Mouse (Mus musculus) liver, embryonic 16.5 days (tissue): Measurements from ENCODE around the gene Kdm4a. TPM values are rescaled to one million over a fixed set of nuclear protein-coding genes. Genes with fewer than 3 reads are reported as not detected.
A peak's percentile ranks its signal among the peaks of the same experiment; 100 is the strongest.

Experiments
- ATAC-seq: fragments of 200-750 bp; cut with Nextera tagmentation; 2 replicates; pipeline ENCODE4 v1.8.0; 2017; ENCODE audit warnings: low read depth, mild to moderate bottlenecking, moderate number of reproducible peaks, moderate library complexity
- H3K27ac ChIP-seq: fragments of 300-500 bp; sonication (generic); 2 replicates; pipeline ENCODE4 v1.5.1; 2014; ENCODE audit warnings: mild to moderate bottlenecking, low read length
- H3K27me3 ChIP-seq: fragments of 300-500 bp; sonication (generic); 2 replicates; pipeline ENCODE4 v1.6.1; 2014; ENCODE audit warnings: low read depth, low read length, mixed read lengths; ENCODE audit not compliant: control insufficient read depth, insufficient read depth
- H3K36me3 ChIP-seq: fragments of 300-500 bp; sonication (generic); 2 replicates; pipeline ENCODE4 v1.6.1; 2014; ENCODE audit warnings: mild to moderate bottlenecking; ENCODE audit not compliant: control insufficient read depth, insufficient read depth
- H3K4me1 ChIP-seq: fragments of 300-500 bp; sonication (generic); 2 replicates; pipeline ENCODE4 v1.6.1; 2014; ENCODE audit warnings: low read depth, low read length, mixed read lengths; ENCODE audit not compliant: control insufficient read depth
- H3K4me2 ChIP-seq: fragments of 300-500 bp; sonication (generic); 2 replicates; pipeline ENCODE4 v1.6.1; 2014; ENCODE audit warnings: low read depth, low read length, mixed read lengths
- H3K4me3 ChIP-seq: fragments of 300-500 bp; sonication (generic); 2 replicates; pipeline ENCODE4 v1.5.1; 2014; ENCODE audit warnings: low read depth, mild to moderate bottlenecking, low read length
- H3K9ac ChIP-seq: fragments of 300-500 bp; sonication (generic); 2 replicates; pipeline ENCODE4 v1.6.1; 2014; ENCODE audit warnings: low read depth, low read length
- H3K9me3 ChIP-seq: fragments of 300-500 bp; sonication (generic); replicated peaks from 2 replicates; pipeline ENCODE4 v1.6.1; 2016; ENCODE audit warnings: low read length; ENCODE audit not compliant: control insufficient read depth
- WGBS: fragments of 180-500 bp; shearing (Covaris S2); extraction: QIAGEN DNeasy Blood & Tissue Kit; methylation state at CpG from one replicate; pipeline ENCODE4 v1.1.7; 2014; ENCODE audit not compliant: insufficient replicate concordance; 5-methylcytosine and 5-hydroxymethylcytosine counted together
- polyA plus RNA-seq: library from polyadenylated mRNA; unstranded; fragments of >200 nt; fragmentation: Nextera tagmentation; extraction: Ambion mirVana; gene quantifications from 2 replicates; pipeline ENCODE4 v1.2.1, GENCODE M21; 2015

The Kdm4a gene
- polyA plus RNA-seq, 1 experiment from 2014 or later = 9.7 TPM

- H3K4me1 ChIP-seq = peaks cover 13% of the 10 kb centered on the region
- no peaks in the 10 kb centered on the region for H3K27me3 ChIP-seq
- peaks cover 11% of the 10 kb centered on the region for H3K36me3 ChIP-seq
- no peaks in the 10 kb centered on the region for H3K9me3 ChIP-seq
- H3K4me3 ChIP-seq = peak overlapping the region; percentile 87
- H3K9ac ChIP-seq = peak overlapping the region; percentile 63
- H3K4me2 ChIP-seq = peak overlapping the region; percentile 91
- peak overlapping the region; percentile 43; the same call in 1 of the 2 replicates for H3K27ac ChIP-seq
- 87% methylated on average over 1 of the region's 1 CpGs for WGBS
- ATAC-seq = no peak
These were observed 44.4 kb downstream of the Kdm4a start for GRCm38 (mm10) chr4:118135414-118135813.

- Histone ChIP-seq H3K27ac (peak within 1 kb of the TSS; percentile 57; the same call in 1 of the 2 replicates), H3K9me3 (no peaks in the 10 kb centered on the region), H3K27me3 (no peaks in the 10 kb centered on the region), H3K9ac (peak within 1 kb of the TSS; percentile 82), H3K4me2 (peak within 1 kb of the TSS; percentile 91), H3K36me3 (peaks cover 11% of the 10 kb centered on the region), H3K4me1 (peaks cover 13% of the 10 kb centered on the region), H3K4me3 (peak within 1 kb of the TSS; percentile 87)
- ATAC-seq = peak; percentile 98
- under 1% methylated on average over 82 of the region's 84 CpGs for WGBS
These were observed 45.1 kb downstream of the Kdm4a start, which contains the start of gene St3gal3 for GRCm38 (mm10) chr4:118134485-118135365. Gene St3gal3, minus strand, starts transcription at chr4:118134914.

- H3K4me2 ChIP-seq = no peak overlapping the region
- no peak overlapping the region for H3K9ac ChIP-seq
- no peak overlapping the region for H3K27ac ChIP-seq
- 84% methylated on average over 5 of the region's 5 CpGs for WGBS
- no peak for ATAC-seq
- H3K4me3 ChIP-seq = no peak overlapping the region
- peaks cover 15% of the 10 kb centered on the region for H3K4me1 ChIP-seq
- no peaks in the 10 kb centered on the region for H3K27me3 ChIP-seq
- H3K9me3 ChIP-seq = no peaks in the 10 kb centered on the region
- H3K36me3 ChIP-seq = no peaks in the 10 kb centered on the region
These were observed 48.5 kb downstream of the Kdm4a start for GRCm38 (mm10) chr4:118131329-118131728.

- Histone ChIP-seq H3K9me3 (no peaks in the 10 kb centered on the region), H3K4me1 (peaks cover 17% of the 10 kb centered on the region), H3K36me3 (no peaks in the 10 kb centered on the region), H3K4me2 (no peak overlapping the region), H3K27ac (peak overlapping the region; percentile 77), H3K27me3 (no peaks in the 10 kb centered on the region), H3K9ac (no peak overlapping the region), H3K4me3 (no peak overlapping the region)
- peak; percentile 77 for ATAC-seq
- WGBS = 61% methylated on average over 14 of the region's 14 CpGs
These were observed 56.7 kb downstream of the Kdm4a start for GRCm38 (mm10) chr4:118123030-118123704.

- no peak overlapping the region for H3K4me2 ChIP-seq
- no peak overlapping the region for H3K4me3 ChIP-seq
- no peaks in the 10 kb centered on the region for H3K36me3 ChIP-seq
- peak overlapping the region; percentile 77 for H3K27ac ChIP-seq
- no peaks in the 10 kb centered on the region for H3K27me3 ChIP-seq
- peak; percentile 81 for ATAC-seq
- no peaks in the 10 kb centered on the region for H3K9me3 ChIP-seq
- H3K4me1 ChIP-seq = peaks cover 15% of the 10 kb centered on the region
- no peak overlapping the region for H3K9ac ChIP-seq
- WGBS = 65% methylated on average over 10 of the region's 10 CpGs
These were observed 57.8 kb downstream of the Kdm4a start for GRCm38 (mm10) chr4:118122078-118122477.

GRCm38 (mm10) chr4:118117565-118117964 is 62.3 kb downstream of the Kdm4a start:
- WGBS = 69% methylated on average over 10 of the region's 10 CpGs
- ATAC-seq = no peak
- no peaks in the 10 kb centered on the region for H3K27me3 ChIP-seq

GRCm38 (mm10) chr4:118116098-118116497 is 63.7 kb downstream of the Kdm4a start:
- no peaks in the 10 kb centered on the region for H3K36me3 ChIP-seq
- no peak overlapping the region for H3K4me3 ChIP-seq
- H3K9ac ChIP-seq = no peak overlapping the region
- 87% methylated on average over 11 of the region's 11 CpGs for WGBS
- H3K4me1 ChIP-seq = peaks cover 4% of the 10 kb centered on the region; the same call in 1 of the 2 replicates
- H3K27me3 ChIP-seq = no peaks in the 10 kb centered on the region
- H3K27ac ChIP-seq = no peak overlapping the region
- H3K9me3 ChIP-seq = 0 out of 2 replicates have a peak, but pooled peaks cover under 1% of the 10 kb centered on the region
- ATAC-seq = no peak
- H3K4me2 ChIP-seq = no peak overlapping the region

More at GRCm38 (mm10) chr4:118117565-118117964, 62.3 kb downstream of the Kdm4a start:
- H3K4me1 ChIP-seq = peaks cover 6% of the 10 kb centered on the region
- no peaks in the 10 kb centered on the region for H3K9me3 ChIP-seq
- no peak overlapping the region for H3K27ac ChIP-seq
- no peak overlapping the region for H3K4me2 ChIP-seq
- H3K9ac ChIP-seq = no peak overlapping the region
- no peaks in the 10 kb centered on the region for H3K36me3 ChIP-seq
- H3K4me3 ChIP-seq = no peak overlapping the region

- H3K27ac ChIP-seq = no peak overlapping the region
- no peak overlapping the region for H3K9ac ChIP-seq
- H3K27me3 ChIP-seq = no peaks in the 10 kb centered on the region
- peak; percentile 51; the same call in 1 of the 2 replicates for ATAC-seq
- WGBS = 40% methylated on average over 7 of the region's 7 CpGs
- no peaks in the 10 kb centered on the region for H3K36me3 ChIP-seq
- H3K9me3 ChIP-seq = 0 out of 2 replicates have a peak, but pooled peaks cover 2% of the 10 kb centered on the region
- H3K4me1 ChIP-seq = peaks cover 4% of the 10 kb centered on the region; the same call in 1 of the 2 replicates
- no peak overlapping the region for H3K4me2 ChIP-seq
- no peak overlapping the region for H3K4me3 ChIP-seq
These were observed 64.7 kb downstream of the Kdm4a start for GRCm38 (mm10) chr4:118115132-118115531.
